Mouse (Mus musculus) C2C12 (cell line): ENCODE results near the gene Stpg2. TPM values are rescaled to one million over a fixed set of nuclear protein-coding genes. Genes with fewer than 3 reads are reported as not detected.
"Not testable (repeated sequence)": the region's sequence is repeated elsewhere in the genome, so short reads cannot be mapped to it uniquely, and the experiment has no call there.

Source experiments
- H3K27me3 ChIP-seq: one replicate; pipeline ENCODE4 v1.6.1; 2011; ENCODE audit not compliant: control insufficient read depth, insufficient read depth, insufficient read length
- H3K36me3 ChIP-seq: one replicate; pipeline ENCODE4 v1.6.1; 2011; ENCODE audit not compliant: control insufficient read depth, insufficient read depth
- H3K4me3 ChIP-seq: one replicate; pipeline ENCODE4 v1.5.1; 2011; ENCODE audit warnings: mild to moderate bottlenecking, control low read depth; ENCODE audit not compliant: poor library complexity, insufficient read depth, severe bottlenecking
- H3K79me2 ChIP-seq: one replicate; pipeline ENCODE4 v1.6.1; 2011; ENCODE audit not compliant: control insufficient read depth, insufficient read depth
- H3K79me3 ChIP-seq: one replicate; pipeline ENCODE4 v1.6.1; 2011; ENCODE audit warnings: low read depth, control low read depth
- H3ac ChIP-seq: one replicate; pipeline ENCODE3; 2011; ENCODE audit warnings: low read depth; ENCODE audit not compliant: control insufficient read depth, insufficient read length
- CEBPB ChIP-seq: IDR thresholded peaks from one replicate; pipeline ENCODE4 v1.6.1; 2011; ENCODE audit warnings: low read depth, mild to moderate bottlenecking, control low read depth, moderate library complexity
- CTCF ChIP-seq: IDR thresholded peaks from one replicate; pipeline ENCODE4 v1.5.1; 2011; ENCODE audit not compliant: control insufficient read depth, insufficient read depth, insufficient read length
- FOSL1 ChIP-seq: IDR thresholded peaks from one replicate; pipeline ENCODE4 v1.8.0; 2011; ENCODE audit warnings: mild to moderate bottlenecking, low read length; ENCODE audit not compliant: poor library complexity, insufficient read depth, severe bottlenecking
- MAX ChIP-seq: IDR thresholded peaks from one replicate; pipeline ENCODE4 v1.6.1; 2011; ENCODE audit warnings: mild to moderate bottlenecking, control low read depth
- MYOD1 ChIP-seq: IDR thresholded peaks from one replicate; pipeline ENCODE4 v1.6.1; 2011; ENCODE audit warnings: low read depth; ENCODE audit not compliant: control insufficient read depth, insufficient read length
- MYOG ChIP-seq: IDR thresholded peaks from one replicate; pipeline ENCODE4 v1.6.1; 2011; ENCODE audit not compliant: control insufficient read depth, insufficient read length; ENCODE audit errors: extremely low read depth
- USF1 ChIP-seq: IDR thresholded peaks from one replicate; pipeline ENCODE4 v1.6.1; 2011; ENCODE audit warnings: low read depth, mild to moderate bottlenecking, control low read depth, moderate library complexity
- polyA plus RNA-seq: library from polyadenylated mRNA; unstranded; fragments of >200 nt; fragmentation: generic; extraction: Trizol; gene quantifications from one replicate; pipeline ENCODE4 v1.2.1, GENCODE M21; 2012; ENCODE audit warnings: missing spikeins

Gene Stpg2
- polyA plus RNA-seq, 1 experiment: not detected

DNA sequence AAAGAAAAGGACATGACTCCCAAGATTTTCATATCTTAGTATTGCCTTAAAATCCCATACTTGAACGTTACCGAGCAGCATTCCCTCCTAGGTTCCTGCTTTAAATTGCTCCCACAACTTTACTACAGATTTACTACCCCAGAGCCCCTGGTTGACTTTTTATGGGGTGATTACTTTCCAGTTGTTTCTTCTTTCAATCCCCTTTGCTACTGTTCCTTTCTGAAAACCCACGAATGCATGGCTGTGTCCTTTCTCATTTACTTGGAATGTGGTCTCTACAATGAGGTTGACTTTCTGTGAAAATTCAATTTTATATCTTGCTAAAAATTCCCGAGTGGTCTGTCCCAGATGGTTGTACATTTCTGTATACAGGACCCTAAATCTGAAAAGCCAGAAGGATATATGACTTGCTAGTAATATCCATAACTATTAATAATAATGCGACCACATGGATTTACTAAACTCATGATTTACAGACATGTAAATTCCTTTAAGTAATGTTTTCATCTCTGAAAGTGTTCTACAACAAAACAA lies 458.3 kb downstream of the Stpg2 start:
- no peak for TF ChIP-seq USF1
- TF ChIP-seq CTCF: no peak
- TF ChIP-seq MAX: no peak
- no peak for TF ChIP-seq MYOG
- no peak for TF ChIP-seq FOSL1
- TF ChIP-seq MYOD1: no peak
- TF ChIP-seq CEBPB: no peak
- no peaks in the 10 kb centered on the region for H3K79me2 ChIP-seq
- no peak overlapping the region for H3K4me3 ChIP-seq
- no peaks in the 10 kb centered on the region for H3K36me3 ChIP-seq
- H3K27me3 ChIP-seq: no peaks in the 10 kb centered on the region
- no peaks in the 10 kb centered on the region for H3K79me3 ChIP-seq
- no peak overlapping the region for H3ac ChIP-seq

DNA sequence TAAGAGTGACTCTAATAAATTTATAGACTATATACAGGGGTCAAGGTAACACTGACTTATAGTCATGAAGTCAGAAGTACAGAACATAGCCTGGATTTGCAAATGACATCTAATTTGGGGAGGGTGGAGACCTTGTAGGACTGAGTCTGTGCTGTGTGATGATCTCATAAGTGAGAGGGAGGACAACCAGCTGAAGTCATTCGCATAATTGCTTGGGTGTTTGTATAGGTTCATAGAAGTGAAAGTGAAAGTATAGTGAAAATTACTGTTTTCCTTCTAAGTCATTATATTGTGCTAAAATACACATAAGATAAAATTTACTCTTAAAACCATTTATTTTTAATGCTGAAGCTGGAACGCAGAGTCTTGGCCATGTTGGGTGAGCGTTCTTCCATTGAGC lies 459.6 kb downstream of the Stpg2 start:
- Histone ChIP-seq H3K36me3 (no peaks in the 10 kb centered on the region), H3K79me2 (no peaks in the 10 kb centered on the region), H3K4me3 (no peak overlapping the region), H3ac (no peak overlapping the region), H3K27me3 (no peaks in the 10 kb centered on the region), H3K79me3 (no peaks in the 10 kb centered on the region)
- TF ChIP-seq MAX: no peak
- no peak for TF ChIP-seq MYOD1
- TF ChIP-seq CEBPB: no peak

DNA sequence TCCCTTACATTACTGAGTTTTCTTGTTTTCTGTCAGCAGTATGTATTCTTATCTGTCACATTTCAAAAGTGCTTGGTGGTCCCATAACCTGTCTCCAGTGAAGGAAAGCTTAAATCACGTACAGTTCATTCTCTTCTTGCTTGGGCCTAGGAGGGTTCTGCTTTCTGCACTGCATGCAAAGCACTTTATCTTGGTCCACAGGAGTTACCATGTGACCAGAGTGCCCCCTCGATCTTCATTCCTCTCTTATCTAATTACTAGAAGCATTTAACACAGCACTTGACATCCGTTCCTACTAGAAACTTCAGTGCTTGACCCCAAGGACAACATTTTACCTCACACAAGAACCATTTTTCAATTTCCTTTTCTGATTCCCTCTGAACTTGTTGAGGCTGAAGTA lies 470.7 kb downstream of the Stpg2 start:
- Histone ChIP-seq H3K4me3 (no peak overlapping the region), H3K27me3 (no peaks in the 10 kb centered on the region), H3K36me3 (no peaks in the 10 kb centered on the region), H3K79me2 (no peaks in the 10 kb centered on the region), H3ac (no peak overlapping the region), H3K79me3 (no peaks in the 10 kb centered on the region)
- TF ChIP-seq CTCF (no peak), USF1 (no peak), MYOD1 (no peak), CEBPB (no peak), FOSL1 (no peak), MAX (no peak), MYOG (no peak)

GRCm38 (mm10) chr3:139676723-139677122 lies 471.2 kb downstream of the Stpg2 start:
- H3K79me3 ChIP-seq: no peaks in the 10 kb centered on the region
- no peaks in the 10 kb centered on the region for H3K36me3 ChIP-seq
- H3K79me2 ChIP-seq: no peaks in the 10 kb centered on the region
- TF ChIP-seq MYOD1: no peak
- no peak for TF ChIP-seq MAX
- no peak for TF ChIP-seq CEBPB
- no peak for TF ChIP-seq USF1
- TF ChIP-seq MYOG: no peak
- no peak overlapping the region for H3K4me3 ChIP-seq
- no peaks in the 10 kb centered on the region for H3K27me3 ChIP-seq
- no peak overlapping the region for H3ac ChIP-seq

DNA sequence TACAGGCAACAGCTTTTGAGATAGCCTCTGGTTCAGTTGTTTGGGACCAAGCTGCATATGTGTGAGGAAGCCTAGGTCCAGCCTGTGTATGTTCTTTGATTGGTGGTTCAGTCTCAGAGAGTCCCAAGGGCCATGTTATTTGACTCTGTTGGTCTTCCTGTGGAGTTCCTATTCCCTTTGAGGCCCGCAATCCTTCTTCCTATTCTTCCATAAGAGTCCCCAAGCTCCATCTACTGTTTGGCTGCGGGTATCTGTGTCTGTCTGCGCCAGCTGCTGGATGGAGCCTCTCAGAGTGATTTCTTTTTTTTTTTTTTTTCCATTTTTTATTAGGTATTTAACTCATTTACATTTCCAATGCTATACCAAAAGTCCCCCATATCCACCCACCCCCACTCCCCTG lies 498.7 kb downstream of the Stpg2 start:
- not testable (repeated sequence) for H3K4me3 ChIP-seq, H3K36me3 ChIP-seq, H3K79me3 ChIP-seq, H3K27me3 ChIP-seq, H3ac ChIP-seq, H3K79me2 ChIP-seq

GRCm38 (mm10) chr3:139707396-139707795 lies 501.9 kb downstream of the Stpg2 start:
- not testable (repeated sequence) for H3K27me3 ChIP-seq, H3K79me2 ChIP-seq, H3K36me3 ChIP-seq, H3ac ChIP-seq, H3K4me3 ChIP-seq, H3K79me3 ChIP-seq

GRCm38 (mm10) chr3:139709794-139710193 lies 504.3 kb downstream of the Stpg2 start:
- no peak overlapping the region for H3ac ChIP-seq
- TF ChIP-seq CEBPB (no peak), MAX (no peak), USF1 (no peak), FOSL1 (no peak), CTCF (no peak), MYOG (no peak), MYOD1 (no peak)
- no peaks in the 10 kb centered on the region for H3K79me3 ChIP-seq
- H3K79me2 ChIP-seq: no peaks in the 10 kb centered on the region
- no peak overlapping the region for H3K4me3 ChIP-seq
- no peaks in the 10 kb centered on the region for H3K27me3 ChIP-seq
- no peaks in the 10 kb centered on the region for H3K36me3 ChIP-seq
